Mouse (Mus musculus): ENCODE measurements around the gene Gm10073.

- TF ChIP-seq CTCF (IDR thresholded peaks at IDR 0.05; ENCODE audit: low read depth, low read length) = no peak
- TF ChIP-seq POLR2A (IDR thresholded peaks at IDR 0.05; ENCODE audit: extremely low read depth, insufficient read depth, low read length) = no peak
Observed at GRCm38 (mm10) chr8:106603933-106604332, 30.7 kb upstream of the Gm10073 start.

Measured in liver, adult 2 months (tissue).